Mouse (Mus musculus) intestine, embryonic 14.5 days (tissue): ENCODE data around the gene Plppr4. TPM values are rescaled to one million over a fixed set of nuclear protein-coding genes. Genes with fewer than 3 reads are reported as not detected.

ENCODE experiments used
- ATAC-seq: fragments of 200-750 bp; cut with Nextera tagmentation; replicated peaks from 2 replicates; pipeline ENCODE4 v1.8.0; 2017; ENCODE audit warnings: low read depth, moderate number of reproducible peaks, moderate TSS enrichment, moderate library complexity; ENCODE audit not compliant: low FRiP score, low TSS enrichment
- DNase-seq: peaks from one replicate; pipeline ENCODE4 v3.0.0-alpha.2; 2018; ENCODE audit warnings: low spot score
- H3K27ac ChIP-seq: fragments of 300-500 bp; sonication (generic); 2 replicates; pipeline ENCODE4 v1.5.1; 2014; ENCODE audit warnings: low read depth, mild to moderate bottlenecking, control low read depth
- H3K27me3 ChIP-seq: fragments of 300-500 bp; sonication (generic); replicated peaks from 2 replicates; pipeline ENCODE4 v1.6.1; 2014; ENCODE audit warnings: low read length, control low read depth; ENCODE audit not compliant: control insufficient read depth, insufficient read depth
- H3K36me3 ChIP-seq: fragments of 300-500 bp; sonication (generic); 2 replicates; pipeline ENCODE4 v1.6.1; 2014; ENCODE audit warnings: low read length, control low read depth; ENCODE audit not compliant: control insufficient read depth, insufficient read depth
- H3K4me1 ChIP-seq: fragments of 300-500 bp; sonication (generic); replicated peaks from 2 replicates; pipeline ENCODE4 v1.6.1; 2014; ENCODE audit warnings: low read length, control low read depth, mixed read lengths; ENCODE audit not compliant: control insufficient read depth, insufficient read depth
- H3K4me2 ChIP-seq: fragments of 300-500 bp; sonication (generic); 2 replicates; pipeline ENCODE4 v1.6.1; 2014; ENCODE audit warnings: low read length
- H3K4me3 ChIP-seq: fragments of 300-500 bp; sonication (generic); 2 replicates; pipeline ENCODE4 v1.5.1; 2014; ENCODE audit warnings: low read depth, low read length, control low read depth, mixed read lengths
- H3K9ac ChIP-seq: fragments of 300-500 bp; sonication (generic); 2 replicates; pipeline ENCODE4 v1.6.1; 2014; ENCODE audit warnings: mild to moderate bottlenecking, low read length
- H3K9me3 ChIP-seq: fragments of 300-500 bp; sonication (generic); 2 replicates; pipeline ENCODE4 v1.6.1; 2016; ENCODE audit warnings: low read length, control low read depth; ENCODE audit not compliant: control insufficient read depth
- WGBS: fragments of 180-500 bp; shearing (Covaris S2); extraction: QIAGEN DNeasy Blood & Tissue Kit; methylation state at CpG from one replicate; pipeline ENCODE4 v1.1.7; 2014; 5-methylcytosine and 5-hydroxymethylcytosine counted together
- polyA plus RNA-seq: library from polyadenylated mRNA; unstranded; fragments of >200 nt; fragmentation: Nextera tagmentation; extraction: Ambion mirVana; gene quantifications from 2 replicates; pipeline ENCODE4 v1.2.1, GENCODE M21; 2014

Gene Plppr4
- polyA plus RNA-seq, 1 experiment from 2014 or later, result 0.35 TPM

- Histone ChIP-seq H3K4me2 (no peak overlapping the region), H3K9me3 (no peaks in the 10 kb centered on the region), H3K9ac (no peak overlapping the region), H3K4me3 (no peak overlapping the region), H3K27me3 (no peaks in the 10 kb centered on the region), H3K4me1 (no peaks in the 10 kb centered on the region), H3K36me3 (no peaks in the 10 kb centered on the region), H3K27ac (no peak overlapping the region)
- 80% methylated on average over 1 of the region's 1 CpGs for WGBS
- DNase-seq (no peak), ATAC-seq (no peak)
Observed at GRCm38 (mm10) chr3:117346351-117346750, 14.3 kb downstream of the Plppr4 start.

GRCm38 (mm10) chr3:117331502-117331901 is 29.2 kb downstream of the Plppr4 start:
- no peak overlapping the region for H3K9ac ChIP-seq
- H3K27me3 ChIP-seq, result no peaks in the 10 kb centered on the region
- ATAC-seq, result no peak
- no peaks in the 10 kb centered on the region for H3K9me3 ChIP-seq
- no peaks in the 10 kb centered on the region for H3K36me3 ChIP-seq
- no peak overlapping the region for H3K4me2 ChIP-seq
- no peaks in the 10 kb centered on the region for H3K4me1 ChIP-seq
- no peak overlapping the region for H3K4me3 ChIP-seq
- no peak overlapping the region for H3K27ac ChIP-seq
- WGBS, result 89% methylated on average over 10 of the region's 10 CpGs
- DNase-seq, result no peak

- Histone ChIP-seq H3K4me2 (no peak overlapping the region), H3K9me3 (no peaks in the 10 kb centered on the region), H3K27ac (no peak overlapping the region), H3K36me3 (no peaks in the 10 kb centered on the region), H3K4me1 (no peaks in the 10 kb centered on the region), H3K9ac (no peak overlapping the region), H3K27me3 (no peaks in the 10 kb centered on the region), H3K4me3 (no peak overlapping the region)
- DNase-seq, result no peak
- 84% methylated on average over 6 of the region's 6 CpGs for WGBS
- no peak for ATAC-seq
Observed at GRCm38 (mm10) chr3:117329485-117329884, 31.2 kb downstream of the Plppr4 start.

- Histone ChIP-seq H3K4me2 (no peak overlapping the region), H3K27me3 (no peaks in the 10 kb centered on the region), H3K9ac (no peak overlapping the region), H3K27ac (no peak overlapping the region), H3K9me3 (no peaks in the 10 kb centered on the region), H3K4me3 (no peak overlapping the region), H3K36me3 (no peaks in the 10 kb centered on the region), H3K4me1 (no peaks in the 10 kb centered on the region)
- ATAC-seq, result no peak
- WGBS, result 86% methylated on average over 5 of the region's 5 CpGs
- no peak for DNase-seq
Observed at GRCm38 (mm10) chr3:117326551-117326950, 34.1 kb downstream of the Plppr4 start.

- Histone ChIP-seq H3K4me3 (no peak overlapping the region), H3K9me3 (no peaks in the 10 kb centered on the region), H3K4me1 (no peaks in the 10 kb centered on the region), H3K4me2 (no peak overlapping the region), H3K9ac (no peak overlapping the region), H3K27ac (no peak overlapping the region), H3K27me3 (no peaks in the 10 kb centered on the region), H3K36me3 (no peaks in the 10 kb centered on the region)
- no peak for ATAC-seq
- 81% methylated on average over 3 of the region's 3 CpGs for WGBS
- no peak for DNase-seq
Observed at GRCm38 (mm10) chr3:117319671-117320070, 41.0 kb downstream of the Plppr4 start.

GRCm38 (mm10) chr3:117313339-117313738 is 47.3 kb downstream of the Plppr4 start:
- Histone ChIP-seq H3K4me1 (no peaks in the 10 kb centered on the region), H3K9ac (no peak overlapping the region), H3K4me2 (no peak overlapping the region), H3K27me3 (no peaks in the 10 kb centered on the region), H3K9me3 (no peaks in the 10 kb centered on the region), H3K4me3 (no peak overlapping the region), H3K27ac (no peak overlapping the region), H3K36me3 (no peaks in the 10 kb centered on the region)
- 80% methylated on average over 4 of the region's 4 CpGs for WGBS
- DNase-seq (no peak), ATAC-seq (no peak)

- DNase-seq (no peak), ATAC-seq (no peak)
- Histone ChIP-seq H3K4me2 (no peak overlapping the region), H3K4me3 (no peak overlapping the region), H3K36me3 (no peaks in the 10 kb centered on the region), H3K27ac (no peak overlapping the region), H3K9ac (no peak overlapping the region), H3K9me3 (no peaks in the 10 kb centered on the region), H3K27me3 (no peaks in the 10 kb centered on the region), H3K4me1 (no peaks in the 10 kb centered on the region)
- WGBS, result 92% methylated on average over 7 of the region's 7 CpGs
Observed at GRCm38 (mm10) chr3:117312097-117312496, 48.6 kb downstream of the Plppr4 start.

GRCm38 (mm10) chr3:117310801-117311368 is 49.8 kb downstream of the Plppr4 start:
- Histone ChIP-seq H3K9ac (no peak overlapping the region), H3K27me3 (no peaks in the 10 kb centered on the region), H3K9me3 (no peaks in the 10 kb centered on the region), H3K4me1 (no peaks in the 10 kb centered on the region), H3K27ac (no peak overlapping the region), H3K36me3 (no peaks in the 10 kb centered on the region), H3K4me3 (no peak overlapping the region), H3K4me2 (no peak overlapping the region)
- WGBS, result 89% methylated on average over 2 of the region's 2 CpGs
- ATAC-seq (no peak), DNase-seq (no peak)

- no peaks in the 10 kb centered on the region for H3K9me3 ChIP-seq
- H3K9ac ChIP-seq, result no peak overlapping the region
- H3K4me3 ChIP-seq, result no peak overlapping the region
- H3K4me2 ChIP-seq, result no peak overlapping the region
- DNase-seq (no peak), ATAC-seq (no peak)
- H3K27me3 ChIP-seq, result no peaks in the 10 kb centered on the region
- no peaks in the 10 kb centered on the region for H3K36me3 ChIP-seq
- no peak overlapping the region for H3K27ac ChIP-seq
- H3K4me1 ChIP-seq, result no peaks in the 10 kb centered on the region
- 94% methylated on average over 3 of the region's 3 CpGs for WGBS
Observed at GRCm38 (mm10) chr3:117309580-117309910, 51.1 kb downstream of the Plppr4 start.
